Mouse (Mus musculus): ENCODE results near the gene Nmrk2.
"Not testable (repeated sequence)": the region's sequence is repeated elsewhere in the genome, so short reads cannot be mapped to it uniquely, and the experiment has no call there.

Gene Nmrk2

DNA sequence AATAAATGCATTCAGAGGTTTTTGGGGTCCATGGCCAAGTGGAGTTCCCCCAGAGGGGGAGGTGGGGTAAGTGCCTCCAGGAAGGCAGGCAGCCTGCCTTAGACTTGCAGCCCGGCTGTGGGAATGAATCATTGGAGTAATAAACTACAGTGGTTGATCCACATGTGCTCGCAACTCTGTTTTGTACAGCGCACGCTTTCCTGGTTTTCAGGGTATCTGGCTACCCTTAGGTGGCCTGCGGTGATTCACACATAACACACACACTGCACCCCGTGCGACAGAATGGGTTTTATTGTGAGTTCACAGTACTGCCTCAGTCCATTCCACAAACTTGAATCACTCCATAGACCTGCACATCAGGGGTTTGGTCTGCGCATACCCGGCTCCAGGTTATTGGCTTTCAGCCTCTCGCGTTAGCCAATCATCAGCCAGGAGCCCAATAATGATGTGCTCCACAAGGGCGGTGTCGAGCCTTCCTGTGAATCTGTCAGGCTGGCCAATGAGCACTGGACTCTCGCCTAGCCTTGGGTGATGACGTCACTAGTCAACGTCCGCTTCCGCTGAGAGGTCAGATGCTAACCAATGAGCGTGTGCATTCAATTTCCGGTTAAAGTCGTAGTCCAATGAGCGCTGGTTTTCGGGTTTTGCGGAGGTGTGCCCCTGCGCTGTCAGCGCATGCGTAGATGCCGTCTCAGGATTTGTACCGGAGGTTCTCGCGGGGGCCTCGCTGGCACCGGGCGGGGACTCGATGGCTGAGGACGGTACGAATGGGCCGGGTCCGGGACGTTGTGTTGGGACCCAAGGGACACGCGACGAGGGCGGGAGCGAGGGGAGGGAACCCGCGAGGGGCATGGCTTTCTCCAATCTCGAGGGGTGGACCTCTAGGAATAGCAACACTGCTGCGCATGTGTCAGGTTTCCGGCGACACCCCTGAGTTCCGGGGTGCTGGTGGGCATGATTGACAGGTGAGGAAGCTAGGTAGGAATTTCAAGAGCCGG is 19.2 kb downstream of the Nmrk2 start, which contains the start of gene Dapk3:
TSS of gene Dapk3 (plus strand) at position 670 of the 998 bp plus-strand sequence.
- DNase-seq: peak; percentile 98

DNA sequence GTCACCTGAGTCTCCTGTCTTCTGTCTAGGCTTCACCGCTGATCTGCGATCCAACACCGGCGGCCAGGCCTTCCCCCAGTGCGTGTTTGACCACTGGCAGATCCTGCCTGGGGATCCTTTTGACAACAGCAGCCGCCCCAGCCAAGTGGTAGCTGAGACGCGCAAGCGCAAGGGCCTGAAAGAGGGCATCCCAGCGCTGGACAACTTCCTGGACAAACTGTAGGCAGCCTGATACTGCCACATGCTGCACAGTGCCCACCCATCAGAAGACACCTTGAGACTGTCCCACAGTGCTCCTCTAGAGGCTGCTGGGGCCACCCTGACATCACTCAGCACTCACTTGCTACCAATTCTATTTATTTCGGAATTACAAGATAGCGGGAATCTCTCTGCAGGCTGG is 20.0 kb downstream of the Nmrk2 start:
- peak; percentile 26 for DNase-seq

- no peak for DNase-seq
These were observed 20.9 kb downstream of the Nmrk2 start for GRCm38 (mm10) chr10:81180946-81181345.

DNA sequence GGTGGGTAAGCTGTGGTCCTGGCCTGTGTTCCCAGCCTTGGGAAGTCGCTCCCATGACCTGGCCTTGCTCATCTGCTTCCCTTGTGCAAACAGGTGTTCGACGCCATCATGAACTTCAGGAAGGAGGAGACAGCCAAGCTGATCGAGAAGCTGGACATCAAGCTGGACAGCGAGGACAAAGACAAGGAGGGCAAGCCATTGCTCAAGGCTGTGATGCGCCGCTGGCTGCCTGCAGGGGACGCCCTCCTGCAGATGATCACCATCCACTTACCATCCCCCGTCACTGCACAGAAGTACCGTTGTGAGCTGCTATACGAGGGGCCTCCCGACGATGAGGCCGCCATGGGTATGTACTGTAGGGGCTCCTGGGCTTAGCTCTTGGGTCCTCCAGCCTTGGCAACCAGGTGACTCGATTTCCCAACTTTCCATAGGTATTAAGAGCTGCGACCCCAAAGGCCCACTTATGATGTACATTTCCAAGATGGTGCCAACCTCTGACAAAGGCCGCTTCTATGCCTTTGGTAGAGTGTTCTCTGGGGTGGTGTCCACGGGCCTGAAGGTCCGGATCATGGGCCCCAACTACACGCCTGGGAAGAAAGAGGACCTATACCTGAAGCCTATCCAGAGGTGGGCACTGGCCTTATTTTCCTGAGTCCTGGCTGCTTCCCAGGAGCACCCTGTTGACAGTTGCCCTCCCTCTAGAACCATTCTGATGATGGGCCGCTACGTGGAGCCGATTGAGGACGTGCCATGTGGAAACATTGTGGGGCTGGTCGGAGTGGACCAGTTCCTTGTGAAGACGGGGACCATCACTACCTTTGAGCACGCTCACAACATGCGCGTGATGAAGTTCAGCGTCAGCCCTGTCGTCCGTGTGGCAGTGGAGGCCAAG is 22.2 kb downstream of the Nmrk2 start:
- no peak for DNase-seq

GRCm38 (mm10) chr10:81178927-81179326 is 22.9 kb downstream of the Nmrk2 start:
- DNase-seq: no peak

DNA sequence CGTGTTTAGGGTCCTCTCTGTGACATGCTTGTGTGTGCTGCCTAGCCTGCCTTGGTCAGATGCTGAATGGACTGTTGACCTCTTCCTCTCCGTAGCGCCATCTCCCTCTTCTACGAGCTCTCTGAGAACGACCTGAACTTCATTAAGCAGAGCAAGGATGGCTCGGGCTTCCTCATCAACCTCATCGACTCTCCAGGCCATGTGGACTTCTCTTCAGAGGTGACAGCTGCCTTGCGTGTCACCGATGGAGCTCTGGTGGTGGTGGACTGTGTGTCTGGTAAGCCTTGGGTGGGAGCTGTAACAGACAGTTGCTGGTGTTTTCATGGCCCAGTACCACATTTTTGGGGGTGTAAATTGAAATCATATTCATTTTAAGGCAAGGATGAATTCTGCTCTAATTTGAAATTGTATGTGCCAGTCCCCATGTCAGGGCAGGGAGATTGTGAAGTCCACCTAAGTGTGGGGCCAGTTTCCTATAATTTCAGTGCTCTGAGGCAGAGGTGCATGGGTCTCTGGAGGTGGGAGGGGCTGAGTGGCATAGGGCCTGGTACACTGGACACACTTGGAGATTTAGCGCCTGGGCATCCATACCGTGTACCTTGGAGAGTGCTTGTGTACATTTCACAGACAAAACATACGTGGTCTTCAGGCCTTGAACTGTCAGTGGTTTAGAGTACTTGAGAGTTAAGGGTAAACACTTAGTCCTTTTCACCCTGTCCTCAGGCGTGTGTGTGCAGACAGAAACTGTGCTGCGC is 23.7 kb downstream of the Nmrk2 start:
- no peak for DNase-seq

DNA sequence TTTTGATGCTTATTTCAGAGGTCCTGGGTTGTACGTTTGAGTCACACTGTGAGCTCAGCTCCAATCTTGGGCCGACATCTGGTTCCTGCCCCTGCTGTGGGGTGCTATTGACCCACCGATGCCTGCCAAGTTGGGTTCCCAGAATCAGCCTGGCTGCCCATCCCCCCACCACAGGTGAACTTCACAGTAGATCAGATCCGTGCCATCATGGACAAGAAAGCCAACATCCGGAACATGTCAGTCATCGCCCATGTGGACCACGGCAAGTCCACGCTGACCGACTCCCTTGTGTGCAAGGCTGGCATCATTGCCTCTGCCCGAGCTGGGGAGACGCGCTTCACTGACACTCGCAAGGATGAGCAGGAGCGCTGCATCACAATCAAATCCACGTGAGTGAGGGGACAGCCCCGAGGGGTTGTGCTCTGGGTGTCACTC is 24.3 kb downstream of the Nmrk2 start:
- DNase-seq: peak; percentile 61

- peak; percentile 63 for DNase-seq
These were observed 25.2 kb downstream of the Nmrk2 start, which contains the start of gene Eef2 for GRCm38 (mm10) chr10:81176466-81177271. Gene Eef2 (plus strand): TSS chr10:81176631.

DNA sequence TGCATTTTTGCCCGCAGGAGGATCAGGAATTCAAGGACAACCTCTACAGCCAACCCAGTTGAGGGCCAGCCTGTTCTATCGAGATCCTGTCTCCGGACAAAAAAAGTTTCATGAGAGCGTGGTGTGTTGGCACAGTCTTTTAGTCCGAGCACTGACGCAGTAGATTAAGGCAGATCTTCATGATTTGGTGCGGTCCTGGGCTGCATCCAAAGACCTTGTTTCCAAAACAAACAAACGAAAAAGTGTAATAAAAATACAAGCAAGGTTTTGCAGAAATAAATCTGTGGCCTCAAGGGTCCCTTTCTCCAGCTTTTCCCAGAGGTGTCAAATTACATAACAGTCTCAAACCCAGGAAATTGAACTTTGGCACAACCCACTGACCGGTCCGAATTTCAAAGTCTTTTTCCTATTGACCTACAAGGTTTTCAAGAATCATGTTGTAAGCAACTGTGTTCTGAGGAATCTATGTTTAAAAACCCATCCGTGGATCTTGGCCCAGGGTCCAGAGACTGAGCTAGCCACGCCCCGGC is 25.9 kb downstream of the Nmrk2 start:
- DNase-seq: peak; percentile 99

DNA sequence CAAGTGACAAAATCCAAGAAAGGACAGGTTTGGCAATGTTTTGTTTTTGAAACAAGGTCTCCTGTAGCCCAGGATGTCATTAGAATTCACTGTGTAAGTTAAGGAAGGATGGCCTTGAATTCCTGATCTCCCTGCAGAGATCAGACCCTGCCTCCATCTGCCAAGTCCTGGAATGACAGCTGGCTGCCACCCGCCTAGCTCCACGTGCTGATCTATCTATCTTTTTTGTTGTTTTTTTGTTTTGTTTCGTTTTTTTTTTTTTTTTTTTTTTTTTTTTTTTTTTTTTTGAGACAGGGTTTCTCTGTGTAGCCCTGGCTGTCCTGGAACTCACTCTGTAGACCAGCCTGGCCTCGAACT is 26.5 kb downstream of the Nmrk2 start:
- not testable (repeated sequence) for DNase-seq

- DNase-seq: peak; percentile 82
These were observed 27.1 kb downstream of the Nmrk2 start for GRCm38 (mm10) chr10:81174617-81175344.

DNA sequence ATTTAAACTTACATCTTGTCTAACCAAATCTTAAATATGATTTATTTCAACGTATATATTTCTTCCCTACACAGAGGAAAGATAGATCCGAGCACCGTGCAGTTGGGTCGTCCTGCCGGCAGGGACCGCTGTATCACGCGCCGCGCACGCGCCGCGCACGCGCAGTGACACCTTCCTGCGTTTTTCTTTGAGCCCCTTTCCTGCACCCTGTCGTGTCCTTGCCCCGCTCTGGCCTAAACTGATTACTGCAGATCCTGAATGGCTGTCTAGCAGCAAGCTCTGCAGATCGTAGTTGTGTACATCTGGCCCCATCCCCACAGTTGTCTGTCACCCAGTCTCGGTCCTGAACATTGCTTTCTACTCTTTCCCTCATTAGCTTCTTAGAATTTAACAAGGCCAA is 28.7 kb downstream of the Nmrk2 start:
- peak; percentile 72 for DNase-seq

DNA sequence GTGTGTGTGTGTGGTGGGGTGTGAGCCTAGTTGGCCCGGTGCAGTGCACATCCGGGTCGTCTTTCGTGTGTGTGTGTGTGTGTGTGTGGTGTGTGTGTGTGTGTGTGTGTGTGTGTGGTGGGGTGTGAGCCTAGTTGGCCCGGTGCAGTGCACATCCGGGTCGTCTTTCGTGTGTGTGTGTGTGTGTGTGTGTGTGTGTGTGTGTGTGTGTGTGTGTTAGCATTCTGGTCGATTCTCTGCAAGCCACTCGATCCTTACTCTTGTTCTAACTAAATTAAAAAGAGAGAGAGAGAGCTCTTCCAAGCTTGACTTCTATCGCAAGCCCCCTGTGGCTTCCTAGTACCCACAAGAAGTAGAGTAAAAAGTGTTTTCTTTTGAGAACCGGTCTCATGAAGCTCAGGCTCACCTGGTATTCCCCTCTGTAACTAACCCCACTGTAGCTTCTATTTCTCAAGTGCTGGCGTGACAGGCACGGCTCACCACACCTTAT is 32.4 kb downstream of the Nmrk2 start:
- not testable (repeated sequence) for DNase-seq

- peak; percentile 89 for DNase-seq
These were observed 33.2 kb downstream of the Nmrk2 start for GRCm38 (mm10) chr10:81168521-81169244.

GRCm38 (mm10) chr10:81168087-81168431 is 33.8 kb downstream of the Nmrk2 start:
- no peak for DNase-seq

GRCm38 (mm10) chr10:81167200-81168086 is 34.4 kb downstream of the Nmrk2 start, which contains the start of gene Pias4:
Gene Pias4 (minus strand): TSS chr10:81167923.
- peak; percentile 100 for DNase-seq

DNA sequence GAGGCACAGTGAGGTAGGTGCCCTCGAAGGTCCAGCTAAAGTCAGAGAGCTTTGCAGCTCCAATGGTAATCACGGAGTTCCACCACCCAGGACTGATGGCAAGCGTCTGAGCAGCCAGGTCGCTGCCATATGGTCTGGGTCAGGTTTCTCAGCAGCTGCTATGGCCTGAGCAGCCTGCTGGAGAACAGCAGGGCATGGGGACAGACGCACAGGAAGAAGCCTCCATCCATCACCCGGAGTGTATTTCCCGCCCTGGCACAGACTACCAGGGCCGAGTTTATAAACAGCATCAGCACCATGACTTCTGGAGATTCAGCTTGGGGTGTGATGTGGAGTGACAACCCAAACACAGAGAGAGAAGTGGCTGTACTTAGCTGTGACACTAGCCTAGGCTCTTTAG is 36.7 kb downstream of the Nmrk2 start:
- DNase-seq: no peak

GRCm38 (mm10) chr10:81162318-81162652 is 39.6 kb downstream of the Nmrk2 start:
- no peak for DNase-seq
